Mouse (Mus musculus) ovary, postnatal 36 days (tissue): ENCODE data around the gene Col12a1.
"Not testable (repeated sequence)": the region's sequence is repeated elsewhere in the genome, so short reads cannot be mapped to it uniquely, and the experiment has no call there.

ENCODE experiments used
- DNase-seq: peaks from one replicate; pipeline ENCODE4 v3.0.0; 2022; ENCODE audit warnings: low spot score, mixed read lengths

Gene Col12a1

DNA sequence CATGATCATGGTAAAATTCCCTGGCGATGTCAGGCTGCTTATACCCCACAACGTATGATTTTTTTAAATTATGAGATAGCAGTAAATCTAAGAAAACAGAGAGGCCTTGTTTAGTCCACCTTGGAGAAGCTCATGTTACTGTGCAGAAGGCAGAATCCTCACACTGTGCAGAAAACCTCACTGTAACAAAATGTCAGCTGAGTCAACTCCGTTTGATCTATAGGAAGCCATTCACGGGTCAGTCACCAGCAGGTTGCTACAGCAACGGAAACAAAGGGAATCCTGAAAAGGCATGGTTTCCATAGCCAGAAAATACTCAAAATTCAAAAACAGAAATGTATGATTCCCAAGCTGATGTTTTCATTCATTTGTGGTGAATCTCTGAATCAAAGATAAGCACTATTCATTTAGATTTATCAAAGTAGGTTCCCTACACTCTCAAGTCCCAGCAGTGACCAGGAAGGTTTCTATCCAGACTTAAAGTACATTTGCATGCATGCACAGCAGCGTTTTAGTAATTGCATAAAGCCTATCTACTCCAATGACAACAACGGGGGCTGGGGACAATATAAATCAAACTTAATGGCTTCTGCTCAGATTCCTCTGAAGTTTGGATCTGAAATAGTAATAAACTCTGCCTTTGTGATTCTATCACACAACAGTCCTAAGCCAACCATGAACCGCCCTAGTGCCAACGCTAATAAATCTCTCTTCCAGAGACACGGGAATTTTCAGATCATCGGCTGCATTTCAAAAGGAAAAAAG is 28.7 kb downstream of the Col12a1 start:
- no peak for DNase-seq

DNA sequence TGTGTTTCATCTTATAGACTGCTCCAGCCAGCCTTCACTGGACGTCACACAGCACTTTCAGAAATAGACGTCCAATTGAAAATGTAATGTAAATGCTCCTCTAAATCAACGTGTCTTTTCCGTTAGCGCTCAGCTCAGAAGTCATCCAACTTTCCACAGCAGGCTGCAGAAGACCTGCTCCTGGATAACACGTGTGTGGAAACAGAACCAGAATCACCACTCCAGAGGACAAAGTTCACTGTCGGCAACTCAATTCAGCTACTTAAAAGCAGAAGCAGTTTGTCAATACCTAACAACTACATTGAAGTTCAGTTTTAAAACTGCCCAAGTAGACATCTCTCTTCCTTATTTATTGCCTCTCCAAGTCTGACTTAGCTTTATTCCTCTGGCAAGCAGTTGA is 29.3 kb downstream of the Col12a1 start:
- no peak for DNase-seq

DNA sequence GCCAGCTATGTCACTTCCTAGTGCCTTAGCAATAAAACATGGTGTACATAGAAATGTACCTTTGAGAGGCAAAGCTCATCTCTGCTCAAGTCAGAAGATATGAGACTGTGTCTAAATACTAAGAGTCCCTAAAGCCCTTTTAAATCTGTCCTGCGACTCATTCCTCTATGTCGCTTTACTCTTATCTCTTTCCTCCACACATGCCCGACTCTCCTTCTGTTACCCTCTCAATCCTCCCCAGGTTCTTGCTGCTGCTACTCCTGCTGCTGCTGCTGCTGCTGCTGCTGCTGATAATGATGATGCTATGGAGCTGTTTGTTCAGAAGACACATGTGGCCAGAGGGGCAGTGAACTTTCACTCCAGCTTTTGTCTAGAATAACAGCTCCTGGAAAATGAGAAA is 31.4 kb downstream of the Col12a1 start:
- no peak for DNase-seq

DNA sequence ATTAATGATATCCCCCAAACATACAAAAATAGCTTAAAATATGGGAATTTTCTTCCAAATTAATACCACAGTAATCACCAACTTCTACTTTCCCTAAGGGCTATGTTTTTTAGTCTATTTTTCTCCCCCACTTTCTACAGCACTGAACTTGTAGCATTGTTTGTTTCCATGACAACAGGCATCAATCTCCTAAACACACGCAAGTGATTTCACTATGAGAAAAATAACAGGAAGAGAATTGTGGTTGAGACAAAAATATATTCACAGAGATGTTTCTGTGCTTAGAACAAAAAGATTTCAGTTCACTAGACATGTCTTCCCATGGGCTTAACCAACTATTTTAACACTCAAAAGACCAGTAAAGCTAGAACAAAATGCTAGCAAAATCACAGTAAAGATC is 32.6 kb downstream of the Col12a1 start:
- no peak for DNase-seq

DNA sequence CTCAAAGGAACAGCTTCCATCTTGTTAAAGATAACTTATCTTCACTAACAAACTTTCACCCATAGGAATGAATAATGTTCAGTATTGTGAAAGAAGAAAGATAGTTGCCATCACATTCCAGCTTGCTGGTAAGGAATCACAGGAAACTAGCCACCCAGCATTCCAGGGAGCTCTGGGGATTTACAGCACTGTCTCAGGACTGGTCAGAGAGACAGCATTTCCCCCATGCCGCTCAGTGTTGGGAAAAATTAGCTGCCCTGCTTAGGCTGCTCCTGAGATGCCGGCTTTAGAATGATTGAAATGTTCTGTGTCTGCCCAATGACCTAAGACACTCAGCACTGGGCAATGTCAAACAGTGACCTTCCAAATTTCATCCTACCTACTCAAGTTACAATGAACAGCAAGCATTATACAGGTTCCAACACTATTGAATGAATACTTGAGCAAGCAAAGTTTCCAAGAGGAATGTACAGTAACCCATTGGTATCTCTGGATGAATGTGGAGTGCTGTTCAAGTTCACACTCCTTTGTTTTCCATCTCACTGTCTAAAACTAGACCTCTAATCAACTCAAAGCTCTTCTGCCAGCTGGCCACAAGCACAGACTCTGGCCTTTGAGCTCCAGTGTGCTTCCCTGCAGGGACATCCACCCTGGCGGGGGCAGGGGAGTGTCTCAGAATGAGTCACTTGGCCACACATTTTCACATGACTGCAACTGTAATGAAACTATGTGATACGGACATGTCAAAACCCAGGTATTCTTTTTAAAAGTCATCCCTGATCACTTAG is 38.0 kb downstream of the Col12a1 start:
- DNase-seq: no peak

DNA sequence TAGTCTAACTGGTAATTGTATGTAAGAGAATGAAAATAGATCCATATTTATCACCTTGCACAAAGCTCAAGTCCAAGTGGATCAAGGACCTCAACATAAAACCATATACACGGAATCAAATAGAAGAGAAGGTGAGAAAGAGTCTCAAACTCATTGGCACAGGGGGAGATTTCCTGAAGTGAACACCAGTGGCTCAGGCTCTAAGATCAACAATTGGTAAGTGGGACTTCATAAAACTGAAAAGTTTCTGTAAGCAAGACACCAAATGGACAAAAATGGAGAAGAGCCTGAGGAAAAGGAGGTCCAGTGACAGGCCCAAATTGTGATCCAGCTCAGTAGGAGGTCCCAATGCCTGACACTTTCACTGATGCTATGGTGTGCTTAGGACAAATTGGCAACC is 49.8 kb downstream of the Col12a1 start:
- DNase-seq: not testable (repeated sequence)

DNA sequence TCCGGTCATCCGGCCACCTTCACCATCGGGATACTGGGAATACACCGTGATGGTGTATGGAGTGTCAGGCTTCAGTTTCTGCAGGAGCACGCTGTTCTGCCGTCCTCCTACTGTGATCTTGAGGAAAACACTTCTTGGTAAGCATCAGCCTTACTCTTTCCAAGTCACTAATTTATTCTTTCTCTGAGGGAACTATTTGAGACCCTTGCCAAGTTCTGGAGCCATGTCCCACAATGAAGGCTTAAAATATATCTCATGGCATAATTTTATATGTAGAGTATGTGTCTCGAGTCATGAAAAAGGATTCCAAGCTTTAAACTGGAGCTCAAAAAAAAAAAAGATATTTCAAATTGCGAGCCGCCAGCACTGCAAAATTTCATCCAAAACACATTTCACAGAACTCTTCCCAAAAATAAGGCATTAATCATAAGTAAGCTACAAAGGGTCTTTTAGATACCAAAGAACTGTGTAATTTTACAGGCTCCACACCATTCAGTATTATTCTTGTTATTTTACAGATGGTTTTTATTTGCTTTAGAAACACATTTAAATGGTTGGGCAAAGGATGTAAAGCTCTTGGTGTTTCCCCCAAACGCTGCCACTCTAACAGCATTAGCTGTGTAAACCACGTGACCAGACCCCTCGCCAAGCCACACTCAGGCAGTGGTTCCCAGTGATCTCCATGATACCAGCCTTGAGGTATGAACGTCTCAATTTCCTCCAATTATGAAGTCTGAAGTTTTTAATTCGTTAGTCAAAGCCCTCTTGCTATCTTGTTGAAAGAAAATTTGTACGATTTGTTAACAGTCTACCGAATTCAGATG is 65.1 kb downstream of the Col12a1 start:
- DNase-seq: no peak

DNA sequence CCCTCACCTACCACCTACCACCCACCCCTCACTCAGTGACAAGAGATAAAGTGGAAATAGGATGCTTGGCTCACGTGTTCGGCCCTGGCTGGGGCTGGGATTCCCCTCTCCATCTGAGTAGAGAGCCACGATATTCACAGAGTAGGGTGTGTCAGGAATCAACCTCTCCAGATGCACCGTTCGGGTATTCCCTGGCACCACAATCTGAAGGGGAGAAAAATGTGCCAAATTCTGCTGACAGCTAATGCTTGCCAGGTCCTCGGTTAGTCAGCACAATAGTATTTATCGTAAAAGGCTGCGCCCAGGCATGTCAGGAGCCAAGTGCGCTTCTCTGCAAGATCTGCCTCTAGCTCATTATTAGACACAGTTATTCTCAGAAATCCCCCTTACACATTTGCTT is 70.0 kb downstream of the Col12a1 start:
- no peak for DNase-seq

DNA sequence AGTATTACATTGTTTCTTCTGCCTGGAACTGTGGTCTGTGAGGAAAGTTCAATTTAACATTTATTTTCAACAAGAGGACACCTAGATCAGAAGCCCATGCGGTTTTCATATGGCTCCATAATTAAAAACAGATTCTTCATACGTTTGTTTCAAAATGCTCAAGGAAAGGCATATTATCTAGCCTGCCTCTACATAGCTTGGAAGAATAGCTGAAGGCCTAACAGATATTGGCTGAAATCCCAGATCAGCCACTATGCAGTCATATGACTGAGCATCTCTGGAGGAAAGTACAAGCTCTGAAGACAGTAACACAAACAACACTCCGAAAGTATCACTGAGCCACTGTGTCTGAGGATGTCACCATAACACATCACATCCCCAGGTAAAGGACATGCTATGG is 72.9 kb downstream of the Col12a1 start:
- no peak for DNase-seq

DNA sequence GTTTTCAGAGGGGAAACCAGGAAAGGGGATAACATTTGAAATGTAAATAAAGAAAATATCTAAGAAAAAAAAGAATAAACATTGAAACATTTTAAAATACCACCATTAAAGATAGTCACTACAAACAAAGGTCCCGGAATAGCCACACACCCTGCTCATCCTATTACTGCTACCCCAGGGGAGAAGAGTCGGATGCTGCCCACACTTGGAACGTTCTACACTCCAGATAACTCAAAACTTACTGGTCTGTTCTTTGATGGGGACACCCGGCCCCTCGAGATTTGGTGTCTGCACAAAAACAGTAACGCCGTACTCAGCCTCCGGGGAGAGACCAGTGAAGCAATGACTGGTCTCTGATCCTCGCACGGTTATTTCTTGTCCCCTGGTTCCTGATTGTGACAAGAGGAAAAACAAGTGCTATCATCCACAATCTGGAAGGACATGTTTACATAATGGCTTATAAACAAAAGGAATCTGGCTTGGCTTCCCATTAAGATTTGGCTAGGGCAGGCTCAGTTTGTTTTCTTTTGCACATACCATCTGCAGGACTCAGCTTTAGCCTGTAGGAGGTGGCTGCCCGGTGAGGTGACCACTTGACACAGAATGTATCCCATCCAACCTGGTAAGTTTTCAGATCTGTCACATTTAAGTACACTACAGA is 79.1 kb downstream of the Col12a1 start:
- no peak for DNase-seq

DNA sequence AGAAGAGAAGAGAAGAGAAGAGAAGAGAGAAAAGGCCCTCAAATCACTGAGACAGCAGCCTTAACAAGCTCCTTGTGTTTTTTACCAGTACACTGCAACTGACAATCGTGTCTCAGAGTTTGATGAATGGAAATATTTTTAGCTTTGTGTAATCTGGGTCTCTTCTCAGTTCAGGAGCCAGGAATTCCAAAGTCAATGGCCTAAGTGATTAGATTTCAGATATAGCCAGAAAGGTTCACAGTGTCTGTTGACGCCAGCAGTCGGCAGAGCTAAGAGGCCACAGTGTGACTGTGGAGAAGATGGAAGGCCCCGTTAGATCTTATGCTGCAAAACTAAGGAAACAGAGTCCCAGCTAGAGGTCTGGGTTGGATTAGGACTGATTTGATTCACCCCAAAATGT is 80.8 kb downstream of the Col12a1 start:
- DNase-seq: no peak

DNA sequence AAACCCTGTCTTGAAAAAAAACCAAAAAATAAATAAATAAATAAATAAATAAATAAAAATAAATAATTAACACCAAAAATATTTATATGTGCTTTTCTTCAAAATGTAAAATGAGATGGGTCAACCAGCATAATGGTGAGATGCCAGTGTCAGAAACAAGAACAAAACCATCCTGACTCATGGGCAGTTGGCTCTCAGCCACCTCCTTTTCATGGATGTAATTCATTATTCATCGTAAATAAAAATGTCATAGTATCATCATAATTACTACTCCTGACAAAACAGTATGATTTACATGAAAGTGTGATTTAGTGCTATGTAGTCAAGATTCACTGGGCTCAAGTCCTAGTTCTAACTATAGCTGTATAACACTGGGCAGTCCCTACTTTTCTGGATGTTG is 84.6 kb downstream of the Col12a1 start:
- no peak for DNase-seq

DNA sequence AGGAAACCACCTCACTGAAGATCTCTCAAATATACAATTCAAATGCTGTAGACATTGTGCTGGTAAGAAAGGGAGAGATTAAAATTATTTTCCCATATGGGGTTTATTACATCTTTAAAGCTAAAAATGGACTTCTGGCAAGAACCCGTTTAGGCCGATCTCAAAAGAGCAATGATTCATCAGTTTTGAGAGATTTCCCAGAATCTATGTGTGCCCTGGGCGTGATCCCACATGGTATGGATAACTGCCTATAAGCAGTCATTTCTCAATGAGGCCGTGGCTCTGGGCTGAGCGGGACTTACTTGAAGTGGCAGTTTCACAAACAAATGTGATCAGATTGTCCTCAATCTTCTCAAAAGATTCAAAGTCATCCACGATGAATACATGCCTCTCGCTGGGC is 87.4 kb downstream of the Col12a1 start:
- no peak for DNase-seq

DNA sequence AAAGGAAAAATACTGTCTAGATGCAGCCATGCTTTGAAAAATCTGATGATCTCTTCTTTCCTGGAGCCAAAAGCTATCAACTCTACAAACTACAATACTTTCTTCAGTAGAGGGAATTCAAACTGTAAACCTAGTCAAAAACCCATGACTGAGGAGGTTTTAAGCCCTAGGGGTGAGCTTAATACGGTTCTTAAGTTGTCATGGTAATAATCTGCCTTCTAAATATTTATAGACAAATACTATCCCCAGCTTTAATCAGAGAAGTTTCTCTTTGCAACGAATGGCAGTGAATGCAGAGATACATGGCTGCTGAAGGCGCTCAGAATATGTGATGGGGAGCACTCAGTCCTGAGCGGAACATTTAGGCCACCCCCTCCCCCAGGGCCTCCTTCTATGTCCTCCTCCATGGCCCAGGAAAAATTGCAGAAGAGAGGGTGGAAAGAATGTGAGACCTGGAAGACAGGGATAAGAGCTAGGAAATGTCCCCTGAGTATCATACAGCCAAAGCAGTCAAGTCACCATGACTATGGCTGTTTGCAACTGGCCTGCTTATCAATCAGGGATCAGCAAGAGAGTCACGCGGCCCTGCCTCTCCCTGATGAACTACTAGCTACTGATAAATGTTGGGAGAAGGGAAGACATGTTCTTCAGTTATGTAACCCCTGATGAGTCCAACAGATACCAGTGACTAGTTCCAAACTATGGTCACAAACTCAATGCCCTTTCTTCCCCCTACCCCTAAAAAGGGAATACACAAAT is 99.6 kb downstream of the Col12a1 start:
- DNase-seq: no peak

DNA sequence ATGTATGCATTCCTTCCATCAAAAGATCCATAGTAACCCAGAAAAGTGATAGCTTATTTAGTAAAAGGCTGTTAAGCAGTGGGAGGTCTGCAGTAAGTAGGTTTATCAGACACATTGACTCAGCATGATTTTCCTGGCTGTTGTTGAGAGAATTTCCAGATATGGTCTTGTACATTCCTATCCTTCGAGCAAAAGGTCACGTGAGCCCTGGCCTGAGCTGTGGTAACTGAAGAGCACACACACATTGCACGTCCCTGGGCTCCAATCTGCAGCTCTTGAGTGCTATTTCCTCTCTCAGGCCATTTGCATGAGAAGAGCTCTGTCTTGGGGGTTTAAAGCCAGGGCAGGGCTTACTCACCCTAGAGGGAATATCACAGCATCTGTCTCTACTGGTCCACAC is 101.3 kb downstream of the Col12a1 start:
- no peak for DNase-seq

DNA sequence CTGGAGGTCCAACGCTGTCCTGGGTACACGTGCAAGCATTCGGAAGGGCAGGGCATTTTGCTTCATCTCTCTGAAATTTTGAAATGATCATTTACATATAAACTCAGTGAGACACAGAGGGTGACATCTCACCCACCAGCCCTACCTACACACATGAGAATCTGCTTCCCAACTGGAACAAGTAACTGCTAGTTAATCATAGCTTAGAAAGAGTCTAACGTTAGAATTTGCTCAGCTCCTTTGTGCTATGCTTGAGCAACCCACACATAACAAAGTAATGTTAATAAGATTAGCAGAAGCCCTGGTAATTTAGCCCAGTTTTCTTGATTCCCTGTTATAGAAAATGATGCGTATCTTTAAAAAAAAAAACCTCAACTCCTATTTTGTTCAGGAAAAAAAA is 102.6 kb downstream of the Col12a1 start:
- DNase-seq: no peak

DNA sequence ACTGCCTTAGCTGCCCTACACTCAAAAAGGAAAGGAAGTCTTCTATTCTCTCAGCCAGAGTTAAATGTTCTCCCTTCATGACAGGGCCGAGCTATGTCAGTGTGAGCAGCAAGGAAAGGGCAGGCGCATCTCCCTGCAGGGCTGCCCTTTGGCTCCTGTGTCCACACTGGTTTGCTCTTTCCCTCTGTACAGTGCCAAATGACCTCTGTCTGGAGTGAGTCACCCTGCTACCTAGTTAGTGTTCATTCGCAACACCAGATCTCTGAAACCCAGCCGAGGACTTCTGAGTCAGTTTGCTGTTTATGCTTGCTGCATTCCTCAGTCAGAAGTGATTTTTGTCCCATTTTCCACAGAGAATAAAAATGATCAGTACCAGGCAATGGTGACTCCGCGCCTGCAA is 108.3 kb downstream of the Col12a1 start:
- DNase-seq: peak; percentile 38

DNA sequence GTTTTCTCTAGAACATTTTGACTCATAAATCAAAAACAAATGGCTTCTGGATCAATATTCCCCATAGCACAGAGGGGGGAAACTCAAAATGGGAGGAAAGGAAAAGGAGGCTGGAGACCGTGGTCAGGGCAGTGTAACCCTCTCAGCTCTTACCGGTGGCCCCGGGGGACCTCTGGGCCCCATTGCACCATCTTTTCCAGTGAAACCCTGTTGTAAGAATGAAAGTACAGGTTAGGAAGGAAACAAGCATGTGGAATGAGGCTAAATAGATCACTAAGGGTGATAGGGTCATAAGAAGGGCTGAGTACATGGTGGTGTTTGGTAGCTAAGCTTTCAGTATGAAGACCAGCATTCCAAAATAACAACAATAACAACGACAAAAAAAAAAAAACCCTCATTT is 109.0 kb downstream of the Col12a1 start:
- DNase-seq: no peak

DNA sequence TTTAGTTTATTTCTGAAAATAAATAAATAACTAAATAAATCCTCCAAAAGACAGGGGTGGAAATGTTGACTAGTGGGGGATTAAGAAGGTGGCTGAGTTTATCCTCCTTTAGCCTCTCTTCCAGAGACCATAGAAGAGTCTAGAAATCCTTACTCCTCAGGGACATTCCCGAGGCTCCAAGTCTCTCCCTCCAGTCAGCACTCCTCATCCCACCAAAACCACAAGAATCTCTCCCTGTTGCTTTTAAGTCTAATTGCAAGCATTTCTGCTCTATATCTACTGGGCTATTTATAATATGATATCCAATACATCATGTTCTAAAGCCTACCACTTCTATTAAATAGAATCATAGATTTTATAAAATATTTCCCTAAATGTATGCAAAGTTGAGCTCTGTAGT is 109.8 kb downstream of the Col12a1 start:
- DNase-seq: no peak

DNA sequence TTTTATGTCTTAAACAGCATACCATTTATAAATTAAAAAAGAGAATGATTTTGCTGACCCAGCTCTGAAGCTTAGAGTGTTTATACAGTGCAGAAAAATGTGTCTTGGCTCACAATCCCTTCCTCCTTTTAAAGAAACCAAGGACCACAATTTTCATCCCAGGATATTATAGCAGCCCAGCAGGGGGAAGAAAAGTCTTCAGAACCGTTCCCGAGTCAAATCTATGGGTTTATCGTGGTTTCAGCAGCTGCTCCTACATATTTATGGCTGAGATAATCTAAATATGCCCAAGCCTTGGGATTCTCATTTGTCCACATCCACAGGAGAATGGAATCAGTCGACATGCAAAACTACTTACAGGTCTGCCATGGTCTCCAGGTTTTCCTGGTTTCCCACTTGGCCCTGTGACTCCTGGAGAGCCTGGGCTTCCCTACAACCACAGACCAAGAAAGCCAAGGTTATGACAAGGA is 110.5 kb downstream of the Col12a1 start:
- DNase-seq: no peak

DNA sequence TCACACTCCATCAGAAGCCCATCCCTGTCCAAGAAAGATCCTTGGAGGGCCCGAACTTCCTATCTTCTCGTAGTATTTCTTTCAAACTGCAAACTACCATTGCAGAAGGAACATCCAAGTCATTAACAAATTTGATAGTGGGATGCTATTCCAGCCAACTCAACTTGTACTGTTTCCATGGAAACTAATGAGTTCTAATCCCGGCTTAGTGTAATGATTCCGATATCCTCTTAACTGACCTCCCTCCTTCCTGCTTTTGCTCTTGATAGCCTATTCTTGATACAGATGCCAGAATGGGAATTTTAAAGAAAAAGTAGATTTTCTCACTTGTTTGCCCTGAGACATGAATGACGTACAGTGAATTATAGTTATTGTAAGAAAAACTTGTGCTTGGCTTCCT is 112.5 kb downstream of the Col12a1 start:
- DNase-seq: no peak
